8 mouse cellular contexts compared by ENCODE assay signal in the genomic region with DNA sequence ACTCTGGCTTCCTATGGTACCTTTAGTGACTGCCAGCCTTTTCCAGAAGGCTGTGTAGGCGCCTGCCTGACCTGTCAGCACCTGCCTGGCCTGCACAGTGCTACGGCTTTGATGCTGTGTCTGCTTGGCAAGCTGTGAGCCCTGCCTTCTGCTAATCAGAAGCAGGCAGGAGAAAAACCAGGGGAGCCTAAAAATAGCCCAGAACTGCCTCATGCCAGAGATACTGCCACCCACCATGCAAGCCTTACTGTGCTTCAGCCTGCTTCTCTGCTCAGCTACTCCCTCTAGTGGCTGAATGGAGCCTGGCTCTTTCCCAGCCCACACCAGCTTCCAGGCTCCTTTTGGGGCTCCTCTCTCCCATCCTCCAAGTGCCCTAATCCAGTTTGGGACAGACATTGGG. TPM values are rescaled to one million over a fixed set of nuclear protein-coding genes. Genes with fewer than 3 reads are reported as not detected.
DNase-seq lines count a peak whose midpoint lies in the region; ATAC-seq and TF ChIP-seq lines count a peak whose summit lies in the region.

No protein-coding gene starts in this region.

- H3K27me3 ChIP-seq in hindbrain, embryonic 11.5 days (ENCODE audit: control insufficient read depth, insufficient read depth, low read length) = no peaks in the 10 kb centered on the region
- no peaks in the 10 kb centered on the region for H3K27me3 ChIP-seq in lung, postnatal 0 days (replicated peaks; ENCODE audit: insufficient read depth, low read length)

- WGBS in hindbrain, embryonic 11.5 days = 62% methylated on average over 2 of the region's 2 CpGs
- WGBS in lung, postnatal 0 days = 46% methylated on average over 2 of the region's 2 CpGs

- H3K9me3 ChIP-seq in hindbrain, embryonic 11.5 days (ENCODE audit: control insufficient read depth, low read length) = no peaks in the 10 kb centered on the region
- no peaks in the 10 kb centered on the region for H3K9me3 ChIP-seq in lung, postnatal 0 days (ENCODE audit: low read length)

- TF ChIP-seq EP300 in lung, postnatal 0 days (IDR thresholded peaks at IDR 0.05) = no peak

- peak; percentile 22; the same call in 1 of the 2 replicates for ATAC-seq in hindbrain, embryonic 11.5 days (ENCODE audit: low FRiP score)
- ATAC-seq in lung, postnatal 0 days = peak; percentile 80

- no peak overlapping the region for H3K4me3 ChIP-seq in hindbrain, embryonic 11.5 days (ENCODE audit: low read depth, low read length)
- H3K4me3 ChIP-seq in lung, postnatal 0 days (ENCODE audit: low read depth, low read length) = no peak overlapping the region

- peak; percentile 96 for DNase-seq in NIH3T3 (ENCODE audit: low read depth)
- DNase-seq in cerebellum, adult 9-11 months = peak; percentile 98
- peak; percentile 78 to 82 for DNase-seq in frontal cortex, postnatal 10 days (ENCODE audit: low spot score in 2 of 2)
- DNase-seq in hindbrain, embryonic 11.5 days (ENCODE audit: low spot score) = peak; percentile 82
- DNase-seq in layer of hippocampus, postnatal 14 days (ENCODE audit: low spot score in 2 of 2) = peak; percentile 86 to 93
- DNase-seq in lung, postnatal 0 days (ENCODE audit: low spot score) = peak; percentile 88
- peak; percentile 76 for DNase-seq in ovary, postnatal 14 days (ENCODE audit: low spot score)
- DNase-seq in thymus, postnatal 14 days = peak; percentile 68

- TF ChIP-seq CTCF in lung, postnatal 0 days (IDR thresholded peaks at IDR 0.05) = peak; percentile 96

- no peak overlapping the region for H3K9ac ChIP-seq in hindbrain, embryonic 11.5 days (ENCODE audit: low read depth, low read length)
- no peak overlapping the region for H3K9ac ChIP-seq in lung, postnatal 0 days (replicated peaks; ENCODE audit: low read depth)

- H3K4me2 ChIP-seq in hindbrain, embryonic 11.5 days (replicated peaks; ENCODE audit: low read depth, low read length) = no peak overlapping the region
- H3K4me2 ChIP-seq in lung, postnatal 0 days (replicated peaks; ENCODE audit: low read depth, low read length) = no peak overlapping the region

- no peak overlapping the region for H3K27ac ChIP-seq in hindbrain, embryonic 11.5 days (ENCODE audit: low read depth, low read length)
- H3K27ac ChIP-seq in lung, postnatal 0 days (ENCODE audit: low read length) = no peak overlapping the region

- peaks cover 7% of the 10 kb centered on the region; the same call in 1 of the 2 replicates for H3K36me3 ChIP-seq in hindbrain, embryonic 11.5 days (ENCODE audit: control insufficient read depth, insufficient read depth, low read length)
- peaks cover 32% of the 10 kb centered on the region for H3K36me3 ChIP-seq in lung, postnatal 0 days (ENCODE audit: insufficient read depth, low read length)

- no peaks in the 10 kb centered on the region for H3K4me1 ChIP-seq in hindbrain, embryonic 11.5 days (replicated peaks; ENCODE audit: control insufficient read depth, insufficient read depth, low read length)
- no peaks in the 10 kb centered on the region for H3K4me1 ChIP-seq in lung, postnatal 0 days (ENCODE audit: insufficient read depth, low read depth, low read length)

RNA-seq across cellular contexts. Expression of gene Dot1l, which starts 19.5 kb away (rescaled TPM):
- polyA plus RNA-seq in hindbrain, embryonic 11.5 days (2014; fragmentation: Nextera tagmentation; extraction: Ambion mirVana) = 18.3 and 25.1 TPM in 2 replicates
- 10 to 100 TPM; 60.6 to 62.2 TPM for total RNA-seq in layer of hippocampus, postnatal 14 days (2021)
- 7.4 and 9.6 TPM in 2 replicates for polyA plus RNA-seq in lung, postnatal 0 days (2015; fragmentation: Nextera tagmentation; extraction: Ambion mirVana)

RNA-seq across cellular contexts. Expression of gene Sf3a2, which starts 23.4 kb away (rescaled TPM):
- polyA plus RNA-seq in hindbrain, embryonic 11.5 days (2014; fragmentation: Nextera tagmentation; extraction: Ambion mirVana) = 83.4 and 84.4 TPM in 2 replicates
- total RNA-seq in layer of hippocampus, postnatal 14 days (2021) = 10 to 100 TPM; 41.0 to 45.9 TPM
- 27.0 and 29.4 TPM in 2 replicates for polyA plus RNA-seq in lung, postnatal 0 days (2015; fragmentation: Nextera tagmentation; extraction: Ambion mirVana)

RNA-seq across cellular contexts. Expression of gene Plekhj1, which starts 23.9 kb away (rescaled TPM):
- polyA plus RNA-seq in hindbrain, embryonic 11.5 days (2014; fragmentation: Nextera tagmentation; extraction: Ambion mirVana) = 142 and 150 TPM in 2 replicates
- total RNA-seq in layer of hippocampus, postnatal 14 days (2021) = 10 to 100 TPM; 57.1 to 57.8 TPM
- polyA plus RNA-seq in lung, postnatal 0 days (2015; fragmentation: Nextera tagmentation; extraction: Ambion mirVana) = 59.9 and 69.1 TPM in 2 replicates

RNA-seq across cellular contexts. Expression of gene Amh, which starts 30.5 kb away (rescaled TPM):
- not detected in 2 replicates for polyA plus RNA-seq in hindbrain, embryonic 11.5 days (2014; fragmentation: Nextera tagmentation; extraction: Ambion mirVana)
- 1 to 10 TPM; 2.4 to 2.9 TPM for total RNA-seq in layer of hippocampus, postnatal 14 days (2021)
- 0.07 TPM in 1 of 2 replicates, not detected in the other for polyA plus RNA-seq in lung, postnatal 0 days (2015; fragmentation: Nextera tagmentation; extraction: Ambion mirVana)

RNA-seq across cellular contexts. Expression of gene Ap3d1, which starts 32.5 kb away (rescaled TPM):
- polyA plus RNA-seq in hindbrain, embryonic 11.5 days (2014; fragmentation: Nextera tagmentation; extraction: Ambion mirVana) = 68.5 and 85.1 TPM in 2 replicates
- total RNA-seq in layer of hippocampus, postnatal 14 days (2021) = 100 to 1,000 TPM; 137 to 144 TPM
- 49.3 and 58.2 TPM in 2 replicates for polyA plus RNA-seq in lung, postnatal 0 days (2015; fragmentation: Nextera tagmentation; extraction: Ambion mirVana)
